Comparison of ENCODE assay signal across 18 mouse cellular contexts in the genomic region with DNA sequence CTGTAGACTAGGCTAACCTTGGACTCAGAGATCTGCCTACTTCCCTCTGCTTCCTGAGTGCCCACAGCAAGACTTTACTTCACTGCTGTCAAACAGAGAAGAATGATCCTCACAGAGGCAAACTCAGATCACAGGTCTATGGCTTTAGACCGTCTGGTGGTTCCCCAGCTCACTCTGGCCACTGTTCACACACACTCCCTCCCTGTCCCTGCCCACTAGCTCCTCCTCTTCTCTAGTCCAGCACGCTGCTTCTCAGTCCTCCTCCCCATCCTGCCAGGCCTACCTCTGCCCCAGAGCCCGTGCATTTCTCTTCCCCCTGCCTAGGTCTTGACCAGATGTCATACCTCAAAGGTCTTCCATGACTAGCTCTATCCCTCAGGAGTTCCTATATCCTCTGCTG. TPM values are rescaled to one million over a fixed set of nuclear protein-coding genes. Genes with fewer than 3 reads are reported as not detected.
A peak's percentile ranks its signal among the peaks of the same experiment; 100 is the strongest.
DNase-seq lines count a peak whose midpoint lies in the region; ATAC-seq and TF ChIP-seq lines count a peak whose summit lies in the region.
"Had no signal": no experiment of that assay in that cellular context is flagged by ENCODE, and none has a peak within 500 bp of the region (broad histone marks: within the 10 kb centered on the region; RNA-seq: fewer than 3 reads in every experiment).

No protein-coding gene starts in this region.

- intact Hi-C loops in gastrocnemius, postnatal 36 days (cut with DNase I), result no loop called here

- H3K27ac ChIP-seq in liver, adult 2 months (replicated peaks; ENCODE audit: insufficient read depth, low read depth, low read length), result 0 out of 2 replicates have a peak overlapping the region, but pooled peaks have one; percentile 16
- H3K27ac ChIP-seq in liver, embryonic 12.5 days, result no peak overlapping the region
- H3K27ac ChIP-seq in liver, embryonic 16.5 days (ENCODE audit: low read length), result no peak overlapping the region
- no peak overlapping the region for H3K27ac ChIP-seq in neural tube, embryonic 15.5 days (replicated peaks)
- H3K27ac ChIP-seq: embryonic facial prominence, embryonic 12.5 days; forebrain, embryonic 15.5 days; hindbrain, embryonic 10.5 days; hindbrain, embryonic 15.5 days had no signal

- ATAC-seq in liver, embryonic 12.5 days, result no peak
- ATAC-seq in liver, embryonic 16.5 days (ENCODE audit: low read depth), result peak; percentile 50; the same call in 1 of the 2 replicates
- ATAC-seq in megakaryocyte-erythroid progenitor cell, adult 5-6 weeks (replicated peaks; ENCODE audit: low FRiP score, low TSS enrichment, poor library complexity, severe bottlenecking), result 0 out of 2 replicates have a peak, but pooled peaks have one; percentile 16
- ATAC-seq in neural tube, embryonic 15.5 days (ENCODE audit: low FRiP score), result no peak
- ATAC-seq: forebrain, embryonic 15.5 days had no signal

- 14% methylated on average over 3 of the region's 3 CpGs for WGBS in liver, adult 2 months
- WGBS in liver, embryonic 12.5 days (ENCODE audit: insufficient replicate concordance), result 37% methylated on average over 3 of the region's 3 CpGs
- 20% methylated on average over 3 of the region's 3 CpGs for WGBS in liver, embryonic 16.5 days (ENCODE audit: insufficient replicate concordance)
- WGBS in neural tube, embryonic 15.5 days, result 40% methylated on average over 3 of the region's 3 CpGs

- TF ChIP-seq CTCF in liver, adult 2 months (IDR thresholded peaks at IDR 0.05; ENCODE audit: low read depth, low read length), result no peak

- H3K79me2 ChIP-seq in liver, adult 2 months (ENCODE audit: control insufficient read depth, insufficient read depth, low read length), result peaks cover 19% of the 10 kb centered on the region; the same call in 1 of the 2 replicates

- no peak for DNase-seq in liver, adult 2 months (ENCODE audit: extremely low read depth, low read depth, low spot score)
- DNase-seq in MN1 (ENCODE audit: low spot score), result peak; percentile 25
- DNase-seq in gastrocnemius, postnatal 36 days, result no peak
- no peak for DNase-seq in thymus, postnatal 10 days (ENCODE audit: low spot score in 2 of 2)
- DNase-seq: adrenal gland, postnatal 25 days; cerebellum, adult 2 months; cerebellum, postnatal 14 days; gastrocnemius, postnatal 10 days had no signal

- H3K4me1 ChIP-seq in liver, adult 2 months (ENCODE audit: control insufficient read depth, insufficient read depth, low read length), result peaks cover 19% of the 10 kb centered on the region
- H3K4me1 ChIP-seq in liver, embryonic 12.5 days, result peaks cover 26% of the 10 kb centered on the region
- peaks cover 18% of the 10 kb centered on the region for H3K4me1 ChIP-seq in liver, embryonic 16.5 days (ENCODE audit: control insufficient read depth, low read depth, low read length)
- no peaks in the 10 kb centered on the region for H3K4me1 ChIP-seq in neural tube, embryonic 15.5 days
- H3K4me1 ChIP-seq: embryonic facial prominence, embryonic 12.5 days; forebrain, embryonic 15.5 days; hindbrain, embryonic 10.5 days; hindbrain, embryonic 15.5 days had no signal

- no peak for TF ChIP-seq POLR2A in liver, adult 2 months (IDR thresholded peaks at IDR 0.05; ENCODE audit: extremely low read depth, insufficient read depth, low read length)

- H3K36me3 ChIP-seq in liver, adult 2 months (ENCODE audit: control insufficient read depth, insufficient read depth, low read length), result peaks cover 20% of the 10 kb centered on the region
- 0 out of 2 replicates have a peak, but pooled peaks cover 3% of the 10 kb centered on the region for H3K36me3 ChIP-seq in liver, embryonic 12.5 days
- no peaks in the 10 kb centered on the region for H3K36me3 ChIP-seq in liver, embryonic 16.5 days (ENCODE audit: control insufficient read depth, insufficient read depth)
- H3K36me3 ChIP-seq in neural tube, embryonic 15.5 days, result no peaks in the 10 kb centered on the region
- H3K36me3 ChIP-seq: embryonic facial prominence, embryonic 12.5 days; forebrain, embryonic 15.5 days; hindbrain, embryonic 10.5 days; hindbrain, embryonic 15.5 days had no signal

- H3K9me3 ChIP-seq in liver, embryonic 12.5 days (replicated peaks), result no peaks in the 10 kb centered on the region
- H3K9me3 ChIP-seq in liver, embryonic 16.5 days (replicated peaks; ENCODE audit: control insufficient read depth, low read length), result no peaks in the 10 kb centered on the region
- H3K9me3 ChIP-seq in neural tube, embryonic 15.5 days (replicated peaks), result no peaks in the 10 kb centered on the region
- H3K9me3 ChIP-seq: embryonic facial prominence, embryonic 12.5 days; forebrain, embryonic 15.5 days; heart, embryonic 12.5 days; hindbrain, embryonic 10.5 days; hindbrain, embryonic 15.5 days had no signal

- H3K27me3 ChIP-seq in liver, adult 2 months (ENCODE audit: control insufficient read depth, insufficient read depth, low read length), result no peaks in the 10 kb centered on the region
- no peaks in the 10 kb centered on the region for H3K27me3 ChIP-seq in liver, embryonic 12.5 days (replicated peaks)
- no peaks in the 10 kb centered on the region for H3K27me3 ChIP-seq in liver, embryonic 16.5 days (ENCODE audit: control insufficient read depth, insufficient read depth, low read depth, low read length)
- no peaks in the 10 kb centered on the region for H3K27me3 ChIP-seq in neural tube, embryonic 15.5 days (replicated peaks)
- H3K27me3 ChIP-seq: CH12.LX; embryonic facial prominence, embryonic 12.5 days; forebrain, embryonic 15.5 days; heart, embryonic 12.5 days; hindbrain, embryonic 15.5 days had no signal

- no peak overlapping the region for H3K9ac ChIP-seq in liver, adult 2 months (ENCODE audit: low read depth, low read length)
- no peak overlapping the region for H3K9ac ChIP-seq in liver, embryonic 12.5 days
- H3K9ac ChIP-seq in liver, embryonic 16.5 days (ENCODE audit: low read depth, low read length), result no peak overlapping the region
- H3K9ac ChIP-seq in neural tube, embryonic 15.5 days (replicated peaks), result no peak overlapping the region
- H3K9ac ChIP-seq: embryonic facial prominence, embryonic 12.5 days; forebrain, embryonic 15.5 days; heart, embryonic 12.5 days; hindbrain, embryonic 15.5 days had no signal

- H3K4me3 ChIP-seq in liver, adult 2 months (ENCODE audit: insufficient read depth, low read depth, low read length), result no peak overlapping the region
- H3K4me3 ChIP-seq in liver, embryonic 12.5 days, result no peak overlapping the region
- H3K4me3 ChIP-seq in liver, embryonic 16.5 days (ENCODE audit: low read depth, low read length), result no peak overlapping the region
- H3K4me3 ChIP-seq in neural tube, embryonic 15.5 days (replicated peaks), result no peak overlapping the region
- H3K4me3 ChIP-seq: embryonic facial prominence, embryonic 12.5 days; forebrain, embryonic 15.5 days; heart, embryonic 12.5 days; hindbrain, embryonic 10.5 days; hindbrain, embryonic 15.5 days had no signal

- no peak overlapping the region for H3K4me2 ChIP-seq in liver, embryonic 12.5 days
- H3K4me2 ChIP-seq in liver, embryonic 16.5 days (ENCODE audit: low read depth, low read length), result no peak overlapping the region
- H3K4me2 ChIP-seq in neural tube, embryonic 15.5 days, result no peak overlapping the region
- H3K4me2 ChIP-seq: embryonic facial prominence, embryonic 12.5 days; forebrain, embryonic 15.5 days; heart, embryonic 12.5 days; hindbrain, embryonic 15.5 days had no signal

RNA-seq across cellular contexts. Expression of gene Ern1, which starts 44.0 kb away (rescaled TPM):
- 18.2 and 24.1 TPM in 2 replicates for total RNA-seq in liver, adult 2 months (2014; rRNA removed)
- 36.3 and 52.8 TPM in 2 replicates for polyA plus RNA-seq in liver, adult 2 months (2012; rRNA removed)
- 6.7 and 6.8 TPM in 2 replicates for polyA plus RNA-seq in liver, embryonic 12.5 days (2016; fragmentation: Nextera tagmentation; extraction: Ambion mirVana)
- polyA plus RNA-seq in liver, embryonic 16.5 days (2015; fragmentation: Nextera tagmentation; extraction: Ambion mirVana), result 4.7 and 5.2 TPM in 2 replicates
- 13.7 and 14.2 TPM in 2 replicates for total RNA-seq in megakaryocyte-erythroid progenitor cell, adult 5-6 weeks (2014; fragmentation: Nextera tagmentation)
- 7.0 and 9.8 TPM in 2 replicates for total RNA-seq in megakaryocyte-erythroid progenitor cell, adult 5-6 weeks (2017)
- polyA plus RNA-seq in neural tube, embryonic 15.5 days (2015; fragmentation: Nextera tagmentation; extraction: Ambion mirVana), result 4.1 and 6.5 TPM in 2 replicates
- 1 to 10 TPM; 5.2 to 8.1 TPM for total RNA-seq in gastrocnemius, postnatal 36 days (2021)

RNA-seq across cellular contexts. Expression of gene Icam2, which starts 55.8 kb away (rescaled TPM):
- total RNA-seq in liver, adult 2 months (2014; rRNA removed), result 5.3 and 6.7 TPM in 2 replicates
- 5.0 and 5.4 TPM in 2 replicates for polyA plus RNA-seq in liver, adult 2 months (2012; rRNA removed)
- polyA plus RNA-seq in liver, embryonic 12.5 days (2016; fragmentation: Nextera tagmentation; extraction: Ambion mirVana), result 22.8 and 23.1 TPM in 2 replicates
- polyA plus RNA-seq in liver, embryonic 16.5 days (2015; fragmentation: Nextera tagmentation; extraction: Ambion mirVana), result 13.4 and 14.8 TPM in 2 replicates
- 20.5 and 46.5 TPM in 2 replicates for total RNA-seq in megakaryocyte-erythroid progenitor cell, adult 5-6 weeks (2014; fragmentation: Nextera tagmentation)
- total RNA-seq in megakaryocyte-erythroid progenitor cell, adult 5-6 weeks (2017), result 51.4 and 82.3 TPM in 2 replicates
- polyA plus RNA-seq in neural tube, embryonic 15.5 days (2015; fragmentation: Nextera tagmentation; extraction: Ambion mirVana), result 14.8 and 27.6 TPM in 2 replicates
- 1 to 10 TPM; 4.4 to 5.4 TPM for total RNA-seq in gastrocnemius, postnatal 36 days (2021)

Comparison
In these comparisons a context has a peak if more than half of its experiments do, and no peak if none do; other contexts are left out.
1. ATAC-seq: peak in liver, embryonic 16.5 days (single experiment) and megakaryocyte-erythroid progenitor cell, adult 5-6 weeks (single experiment); none in liver, embryonic 12.5 days (single experiment) and neural tube, embryonic 15.5 days (single experiment).